Mouse (Mus musculus) lung, postnatal 0 days (tissue): ENCODE results near the gene Plekha4. TPM values are rescaled to one million over a fixed set of nuclear protein-coding genes. Genes with fewer than 3 reads are reported as not detected.
"Not testable (repeated sequence)": the region's sequence is repeated elsewhere in the genome, so short reads cannot be mapped to it uniquely, and the experiment has no call there.

Experiments
- ATAC-seq: fragments of 200-750 bp; cut with Nextera tagmentation; 2 replicates; pipeline ENCODE4 v1.8.0; 2017; ENCODE audit warnings: moderate library complexity
- DNase-seq: peaks from one replicate; pipeline ENCODE4 v3.0.0-alpha.2; 2016; ENCODE audit warnings: low spot score
- H3K27ac ChIP-seq: fragments of 300-500 bp; sonication (generic); 2 replicates; pipeline ENCODE4 v1.5.1; 2014; ENCODE audit warnings: antibody characterized with exemption, mild to moderate bottlenecking, low read length, mixed read lengths
- H3K27me3 ChIP-seq: fragments of 300-500 bp; sonication (generic); replicated peaks from 2 replicates; pipeline ENCODE4 v1.6.1; 2014; ENCODE audit warnings: low read length, mixed read lengths; ENCODE audit not compliant: insufficient read depth
- H3K36me3 ChIP-seq: fragments of 300-500 bp; sonication (generic); 2 replicates; pipeline ENCODE4 v1.6.1; 2014; ENCODE audit warnings: low read length, mixed read lengths; ENCODE audit not compliant: insufficient read depth
- H3K4me1 ChIP-seq: fragments of 300-500 bp; sonication (generic); 2 replicates; pipeline ENCODE4 v1.6.1; 2014; ENCODE audit warnings: antibody characterized with exemption, low read depth, low read length, mixed read lengths; ENCODE audit not compliant: insufficient read depth
- H3K4me2 ChIP-seq: fragments of 300-500 bp; sonication (generic); replicated peaks from 2 replicates; pipeline ENCODE4 v1.6.1; 2014; ENCODE audit warnings: low read depth, mild to moderate bottlenecking, low read length, moderate library complexity, mixed read lengths
- H3K4me3 ChIP-seq: fragments of 300-500 bp; sonication (generic); 2 replicates; pipeline ENCODE4 v1.5.1; 2014; ENCODE audit warnings: low read depth, low read length
- H3K9ac ChIP-seq: fragments of 300-500 bp; sonication (generic); replicated peaks from 2 replicates; pipeline ENCODE4 v1.6.1; 2014; ENCODE audit warnings: low read depth, mild to moderate bottlenecking
- H3K9me3 ChIP-seq: fragments of 300-500 bp; sonication (generic); 2 replicates; pipeline ENCODE4 v1.6.1; 2016; ENCODE audit warnings: low read length, mixed read lengths
- CTCF ChIP-seq: IDR thresholded peaks from 2 replicates; pipeline ENCODE4 v1.5.1; 2016; ENCODE audit warnings: antibody characterized with exemption, mild to moderate bottlenecking
- EP300 ChIP-seq: IDR thresholded peaks from 2 replicates; pipeline ENCODE4 v1.6.1; 2016; ENCODE audit warnings: antibody characterized with exemption, mild to moderate bottlenecking, control low read depth
- WGBS: fragments of 180-500 bp; shearing (Covaris S2); extraction: QIAGEN DNeasy Blood & Tissue Kit; methylation state at CpG from one replicate; pipeline ENCODE4 v1.1.7; 2014; 5-methylcytosine and 5-hydroxymethylcytosine counted together
- polyA plus RNA-seq: library from polyadenylated mRNA; unstranded; fragments of >200 nt; fragmentation: Nextera tagmentation; extraction: Ambion mirVana; gene quantifications from 2 replicates; pipeline ENCODE4 v1.2.1, GENCODE M21; 2015

Gene Plekha4
- polyA plus RNA-seq, 1 experiment from 2014 or later: 2.1 TPM

DNA sequence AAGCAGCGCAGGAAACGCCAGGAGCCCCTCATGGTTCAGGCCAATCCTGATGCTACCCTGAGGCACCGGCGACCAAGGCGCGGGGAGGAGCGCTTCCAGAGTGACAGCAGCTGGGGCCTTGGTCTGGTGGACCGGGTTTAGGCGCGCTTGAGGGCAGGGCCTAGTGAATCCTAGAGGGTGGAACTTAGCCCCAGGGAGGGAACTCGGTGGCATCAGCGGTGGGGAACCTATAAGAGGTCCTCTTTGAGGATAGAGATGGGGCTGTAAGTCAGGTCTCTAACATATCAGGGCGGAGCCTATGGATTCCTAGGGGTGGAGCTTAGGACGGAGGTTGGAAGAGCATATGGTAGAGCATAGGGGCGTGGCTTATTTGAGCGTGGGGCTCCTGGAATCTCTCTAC, 10.7 kb upstream of the Plekha4 start:
- no peaks in the 10 kb centered on the region for H3K27me3 ChIP-seq
- H3K4me3 ChIP-seq: no peak overlapping the region
- peak overlapping the region; percentile 14; the same call in 1 of the 2 replicates for H3K4me2 ChIP-seq
- no peaks in the 10 kb centered on the region for H3K9me3 ChIP-seq
- no peaks in the 10 kb centered on the region for H3K4me1 ChIP-seq
- no peak overlapping the region for H3K27ac ChIP-seq
- H3K9ac ChIP-seq: no peak overlapping the region
- WGBS: 39% methylated on average over 16 of the region's 16 CpGs
- ATAC-seq: peak; percentile 32
- no peak for TF ChIP-seq EP300
- no peaks in the 10 kb centered on the region for H3K36me3 ChIP-seq
- peak; percentile 81 for DNase-seq

DNA sequence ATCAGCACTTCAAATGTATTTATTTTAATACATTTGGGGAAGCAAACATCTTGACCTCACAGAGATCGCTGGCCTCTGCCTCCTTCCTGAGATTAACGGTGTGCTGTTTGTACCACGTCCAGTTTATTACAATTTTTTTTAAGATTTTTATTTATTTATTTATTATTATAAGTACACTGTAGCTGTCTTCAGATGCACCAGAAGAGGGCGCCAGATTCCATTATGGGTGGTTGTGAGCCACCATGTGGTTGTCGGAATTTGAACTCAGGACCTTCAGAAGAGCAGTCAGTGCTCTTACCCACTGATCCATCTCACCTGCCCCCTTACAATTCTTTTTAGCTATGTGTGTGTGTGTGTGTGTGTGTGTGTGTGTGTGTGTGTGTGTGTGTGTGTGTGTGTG, 9.3 kb upstream of the Plekha4 start:
- not testable (repeated sequence) for H3K36me3 ChIP-seq, H3K27ac ChIP-seq, H3K27me3 ChIP-seq, DNase-seq, H3K4me2 ChIP-seq, H3K9me3 ChIP-seq, H3K9ac ChIP-seq, ATAC-seq, H3K4me1 ChIP-seq, H3K4me3 ChIP-seq
- 60% methylated on average over 5 of the region's 5 CpGs for WGBS
- TF ChIP-seq CTCF: peak; percentile 44

DNA sequence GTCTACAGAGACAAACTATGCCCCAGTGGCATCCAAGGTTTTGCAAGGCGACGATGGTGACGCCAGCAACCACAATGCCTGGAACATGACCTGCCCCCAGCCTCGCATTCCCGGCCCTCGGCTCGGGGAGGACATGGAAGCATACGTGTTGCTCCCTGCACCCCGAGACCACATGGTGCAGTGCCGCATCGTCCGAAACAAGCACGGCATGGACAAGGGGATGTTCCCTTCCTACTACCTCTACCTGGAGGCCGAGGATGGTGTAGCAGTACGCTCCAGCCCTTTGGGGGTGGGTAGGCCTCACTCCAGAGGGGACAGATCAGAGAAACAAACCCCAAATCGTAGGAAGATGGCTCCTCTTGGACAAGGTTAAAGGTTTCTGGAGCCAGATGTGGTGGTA, 7.5 kb upstream of the Plekha4 start:
- Histone ChIP-seq H3K9ac (no peak overlapping the region), H3K4me2 (no peak overlapping the region), H3K27me3 (no peaks in the 10 kb centered on the region), H3K27ac (no peak overlapping the region), H3K4me3 (no peak overlapping the region), H3K4me1 (peaks cover 5% of the 10 kb centered on the region; the same call in 1 of the 2 replicates), H3K9me3 (no peaks in the 10 kb centered on the region), H3K36me3 (peaks cover 5% of the 10 kb centered on the region; the same call in 1 of the 2 replicates)
- no peak for ATAC-seq
- no peak for DNase-seq
- TF ChIP-seq EP300 (no peak), CTCF (no peak)
- WGBS: 88% methylated on average over 16 of the region's 16 CpGs

DNA sequence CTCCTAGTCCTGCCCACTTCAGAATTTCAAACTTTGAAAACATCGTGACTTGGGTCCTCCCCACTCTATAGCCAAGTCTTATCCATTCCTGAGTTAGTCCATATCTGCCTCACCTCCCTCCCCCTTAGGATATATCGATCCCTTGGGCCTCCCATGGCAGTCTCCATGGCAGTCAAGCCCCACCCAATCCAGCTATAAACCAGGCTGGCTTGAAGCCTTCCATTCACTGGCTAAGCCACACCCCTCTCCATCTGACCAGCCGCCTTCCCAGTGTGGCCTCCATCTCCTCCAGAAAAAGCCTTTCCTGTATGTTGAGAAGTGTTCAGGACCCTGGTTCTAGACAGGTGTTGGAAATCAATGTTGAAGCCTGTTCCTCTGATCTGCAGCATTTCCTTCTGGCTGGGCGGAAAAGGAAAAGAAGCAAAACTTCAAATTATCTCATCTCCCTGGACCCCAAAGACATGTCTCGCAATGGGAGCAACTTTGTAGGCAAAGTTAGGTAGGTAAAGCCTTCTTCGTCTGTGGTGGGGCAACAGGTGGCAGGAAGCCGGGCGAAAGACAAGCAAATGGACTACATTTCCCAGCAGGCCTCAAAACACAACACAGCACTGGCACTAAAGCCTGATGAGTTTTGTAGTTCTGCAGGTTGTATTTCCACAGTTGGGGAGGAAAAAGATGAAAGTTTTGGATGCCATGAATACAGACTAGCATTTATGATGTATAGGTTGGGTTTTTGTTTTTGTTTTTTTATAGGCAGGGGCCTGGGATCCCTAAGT, 6.6 kb upstream of the Plekha4 start:
- Histone ChIP-seq H3K9me3 (no peaks in the 10 kb centered on the region), H3K4me2 (no peak overlapping the region), H3K9ac (no peak overlapping the region), H3K4me1 (peaks cover 7% of the 10 kb centered on the region), H3K27me3 (no peaks in the 10 kb centered on the region), H3K27ac (no peak overlapping the region), H3K36me3 (peaks cover 5% of the 10 kb centered on the region; the same call in 1 of the 2 replicates), H3K4me3 (no peak overlapping the region)
- TF ChIP-seq EP300 (no peak), CTCF (no peak)
- no peak for DNase-seq
- no peak for ATAC-seq
- 78% methylated on average over 8 of the region's 8 CpGs for WGBS

DNA sequence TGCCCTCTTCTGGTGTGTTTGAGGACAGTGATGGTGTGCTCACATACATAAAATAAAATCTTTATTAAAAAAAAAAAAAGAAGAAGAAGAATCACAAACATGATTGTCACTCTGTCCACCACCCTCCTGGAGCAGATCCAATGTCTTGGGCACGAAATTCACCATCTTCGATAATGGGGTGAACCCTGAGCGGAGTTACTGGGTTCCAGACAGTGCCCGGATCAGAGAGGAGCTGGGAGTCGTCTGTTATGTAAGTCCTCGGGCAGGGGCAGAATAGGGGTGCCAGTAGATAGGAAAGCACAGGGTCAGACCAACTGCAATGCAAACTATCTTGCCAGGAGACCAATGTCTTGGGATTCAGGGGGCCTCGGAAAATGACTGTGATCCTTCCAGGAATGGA, 5.5 kb upstream of the Plekha4 start:
- Histone ChIP-seq H3K4me3 (no peak overlapping the region), H3K36me3 (peaks cover 5% of the 10 kb centered on the region; the same call in 1 of the 2 replicates), H3K9ac (no peak overlapping the region), H3K4me1 (peaks cover 9% of the 10 kb centered on the region), H3K4me2 (no peak overlapping the region), H3K27ac (no peak overlapping the region), H3K27me3 (no peaks in the 10 kb centered on the region), H3K9me3 (no peaks in the 10 kb centered on the region)
- ATAC-seq (no peak), DNase-seq (no peak)
- no peak for TF ChIP-seq EP300
- 90% methylated on average over 7 of the region's 7 CpGs for WGBS

DNA sequence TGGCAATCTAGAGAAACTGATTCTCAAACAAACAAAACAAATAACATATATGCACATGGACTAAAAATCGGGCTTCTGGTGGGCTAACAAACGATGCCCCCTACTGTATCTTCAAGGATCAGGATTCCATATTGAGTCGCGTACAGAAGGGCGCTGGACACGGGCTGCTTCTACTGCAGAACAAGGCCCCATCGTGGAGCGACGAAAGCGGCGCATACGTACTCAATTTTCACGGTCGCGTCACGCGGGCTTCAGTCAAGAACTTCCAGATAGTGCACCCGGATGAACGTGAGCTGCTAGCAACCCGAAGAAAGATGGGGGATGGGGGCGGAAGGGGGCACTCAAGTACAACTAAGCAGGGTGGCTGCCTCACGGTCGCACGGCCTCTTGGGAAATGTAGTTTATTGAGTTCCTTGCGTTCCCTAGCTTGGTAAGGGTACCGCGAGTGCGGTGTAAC, 4.4 kb upstream of the Plekha4 start:
- H3K4me1 ChIP-seq: peaks cover 9% of the 10 kb centered on the region
- ATAC-seq: peak; percentile 52
- WGBS: under 1% methylated on average over 28 of the region's 28 CpGs
- peak overlapping the region; percentile 49 for H3K4me3 ChIP-seq
- H3K9ac ChIP-seq: 0 out of 2 replicates have a peak overlapping the region, but pooled peaks have one; percentile 41
- TF ChIP-seq EP300 (no peak), CTCF (peak; percentile 49)
- no peaks in the 10 kb centered on the region for H3K27me3 ChIP-seq
- H3K4me2 ChIP-seq: peak overlapping the region; percentile 55
- peak; percentile 93 for DNase-seq
- peaks cover 5% of the 10 kb centered on the region; the same call in 1 of the 2 replicates for H3K36me3 ChIP-seq
- H3K9me3 ChIP-seq: no peaks in the 10 kb centered on the region
- peak overlapping the region; percentile 79 for H3K27ac ChIP-seq
